Mouse (Mus musculus): ENCODE measurements around the gene Btbd3. TPM values are rescaled to one million over a fixed set of nuclear protein-coding genes. Genes with fewer than 3 reads are reported as not detected.

The Btbd3 gene
- polyA plus RNA-seq, 1 experiment, result 13.6 TPM

- H3K4me3 ChIP-seq (ENCODE audit: low read depth, low read length), result no peak overlapping the region
- H3K27me3 ChIP-seq (ENCODE audit: control insufficient read depth, insufficient read depth, low read length, poor library complexity, severe bottlenecking), result no peaks in the 10 kb centered on the region
- H3K9ac ChIP-seq (ENCODE audit: low read depth, poor library complexity, severe bottlenecking), result no peak overlapping the region
- H3K4me1 ChIP-seq (ENCODE audit: control insufficient read depth, insufficient read depth, low read length), result no peaks in the 10 kb centered on the region
- no peak overlapping the region for H3K27ac ChIP-seq (ENCODE audit: insufficient read depth, low read length)
- no peak for TF ChIP-seq POLR2A (IDR thresholded peaks at IDR 0.05; ENCODE audit: insufficient read depth, low read length)
- TF ChIP-seq CTCF (IDR thresholded peaks at IDR 0.05; ENCODE audit: low read depth, low read length), result no peak
- TF ChIP-seq EP300 (IDR thresholded peaks at IDR 0.05; ENCODE audit: insufficient read depth, low read depth, low read length), result no peak
- H3K9me3 ChIP-seq (replicated peaks; ENCODE audit: control insufficient read depth, insufficient read depth, low read length, poor library complexity, severe bottlenecking), result no peaks in the 10 kb centered on the region
- no peaks in the 10 kb centered on the region for H3K36me3 ChIP-seq (ENCODE audit: control insufficient read depth, insufficient read depth, low read length, poor library complexity, severe bottlenecking)
These were observed 156.2 kb downstream of the Btbd3 start for GRCm38 (mm10) chr2:138412537-138412936.

DNA sequence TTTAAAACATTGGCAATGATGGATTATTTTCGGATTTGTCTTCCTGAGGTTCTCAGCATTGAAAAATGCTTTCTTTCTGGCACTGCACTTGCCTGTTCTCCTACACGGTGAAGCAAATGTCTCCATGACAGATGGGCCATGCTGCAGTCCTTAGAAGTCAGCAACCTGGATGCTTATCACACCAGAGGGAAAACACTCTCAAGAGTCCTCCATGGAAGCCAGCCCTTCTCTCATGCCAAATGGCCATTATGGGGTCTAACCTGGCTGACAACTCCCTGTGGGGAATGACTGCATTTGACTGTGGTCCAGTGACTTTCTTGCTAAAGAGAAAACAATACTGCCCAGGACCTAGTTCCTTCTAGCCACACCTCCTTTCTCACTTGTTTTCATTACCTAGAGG, 166.0 kb downstream of the Btbd3 start:
- no peak overlapping the region for H3K9ac ChIP-seq (ENCODE audit: low read depth, poor library complexity, severe bottlenecking)
- no peak overlapping the region for H3K4me3 ChIP-seq (ENCODE audit: low read depth, low read length)
- TF ChIP-seq POLR2A (IDR thresholded peaks at IDR 0.05; ENCODE audit: insufficient read depth, low read length), result no peak
- TF ChIP-seq EP300 (IDR thresholded peaks at IDR 0.05; ENCODE audit: insufficient read depth, low read depth, low read length), result no peak
- no peak for TF ChIP-seq CTCF (IDR thresholded peaks at IDR 0.05; ENCODE audit: low read depth, low read length)

GRCm38 (mm10) chr2:138431991-138432390, 175.6 kb downstream of the Btbd3 start:
- TF ChIP-seq POLR2A (IDR thresholded peaks at IDR 0.05; ENCODE audit: insufficient read depth, low read length) (no peak), EP300 (IDR thresholded peaks at IDR 0.05; ENCODE audit: insufficient read depth, low read depth, low read length) (no peak), CTCF (IDR thresholded peaks at IDR 0.05; ENCODE audit: low read depth, low read length) (no peak)
- no peaks in the 10 kb centered on the region for H3K9me3 ChIP-seq (replicated peaks; ENCODE audit: control insufficient read depth, insufficient read depth, low read length, poor library complexity, severe bottlenecking)
- H3K27me3 ChIP-seq (ENCODE audit: control insufficient read depth, insufficient read depth, low read length, poor library complexity, severe bottlenecking), result no peaks in the 10 kb centered on the region
- H3K4me3 ChIP-seq (ENCODE audit: low read depth, low read length), result no peak overlapping the region
- no peak overlapping the region for H3K9ac ChIP-seq (ENCODE audit: low read depth, poor library complexity, severe bottlenecking)
- no peaks in the 10 kb centered on the region for H3K36me3 ChIP-seq (ENCODE audit: control insufficient read depth, insufficient read depth, low read length, poor library complexity, severe bottlenecking)
- no peak overlapping the region for H3K27ac ChIP-seq (ENCODE audit: insufficient read depth, low read length)
- H3K4me1 ChIP-seq (ENCODE audit: control insufficient read depth, insufficient read depth, low read length), result peaks cover 1% of the 10 kb centered on the region

More for the DNA sequence above, 166.0 kb downstream of the Btbd3 start:
- Histone ChIP-seq H3K27ac (ENCODE audit: insufficient read depth, low read length) (no peak overlapping the region), H3K27me3 (ENCODE audit: control insufficient read depth, insufficient read depth, low read length, poor library complexity, severe bottlenecking) (no peaks in the 10 kb centered on the region), H3K36me3 (ENCODE audit: control insufficient read depth, insufficient read depth, low read length, poor library complexity, severe bottlenecking) (no peaks in the 10 kb centered on the region), H3K4me1 (ENCODE audit: control insufficient read depth, insufficient read depth, low read length) (no peaks in the 10 kb centered on the region), H3K9me3 (replicated peaks; ENCODE audit: control insufficient read depth, insufficient read depth, low read length, poor library complexity, severe bottlenecking) (no peaks in the 10 kb centered on the region)

GRCm38 (mm10) chr2:138446466-138446865, 190.1 kb downstream of the Btbd3 start:
- TF ChIP-seq EP300 (IDR thresholded peaks at IDR 0.05; ENCODE audit: insufficient read depth, low read depth, low read length) (no peak), POLR2A (IDR thresholded peaks at IDR 0.05; ENCODE audit: insufficient read depth, low read length) (no peak), CTCF (IDR thresholded peaks at IDR 0.05; ENCODE audit: low read depth, low read length) (no peak)
- H3K4me3 ChIP-seq (ENCODE audit: low read depth, low read length), result no peak overlapping the region
- no peaks in the 10 kb centered on the region for H3K9me3 ChIP-seq (replicated peaks; ENCODE audit: control insufficient read depth, insufficient read depth, low read length, poor library complexity, severe bottlenecking)
- no peak overlapping the region for H3K27ac ChIP-seq (ENCODE audit: insufficient read depth, low read length)
- no peaks in the 10 kb centered on the region for H3K4me1 ChIP-seq (ENCODE audit: control insufficient read depth, insufficient read depth, low read length)
- no peak overlapping the region for H3K9ac ChIP-seq (ENCODE audit: low read depth, poor library complexity, severe bottlenecking)
- H3K27me3 ChIP-seq (ENCODE audit: control insufficient read depth, insufficient read depth, low read length, poor library complexity, severe bottlenecking), result no peaks in the 10 kb centered on the region
- no peaks in the 10 kb centered on the region for H3K36me3 ChIP-seq (ENCODE audit: control insufficient read depth, insufficient read depth, low read length, poor library complexity, severe bottlenecking)

GRCm38 (mm10) chr2:138446943-138447342, 190.6 kb downstream of the Btbd3 start:
- no peak overlapping the region for H3K4me3 ChIP-seq (ENCODE audit: low read depth, low read length)
- H3K27me3 ChIP-seq (ENCODE audit: control insufficient read depth, insufficient read depth, low read length, poor library complexity, severe bottlenecking), result no peaks in the 10 kb centered on the region
- no peak overlapping the region for H3K27ac ChIP-seq (ENCODE audit: insufficient read depth, low read length)
- H3K9ac ChIP-seq (ENCODE audit: low read depth, poor library complexity, severe bottlenecking), result no peak overlapping the region
- no peaks in the 10 kb centered on the region for H3K9me3 ChIP-seq (replicated peaks; ENCODE audit: control insufficient read depth, insufficient read depth, low read length, poor library complexity, severe bottlenecking)
- TF ChIP-seq POLR2A (IDR thresholded peaks at IDR 0.05; ENCODE audit: insufficient read depth, low read length) (no peak), EP300 (IDR thresholded peaks at IDR 0.05; ENCODE audit: insufficient read depth, low read depth, low read length) (no peak), CTCF (IDR thresholded peaks at IDR 0.05; ENCODE audit: low read depth, low read length) (no peak)
- H3K36me3 ChIP-seq (ENCODE audit: control insufficient read depth, insufficient read depth, low read length, poor library complexity, severe bottlenecking), result no peaks in the 10 kb centered on the region
- H3K4me1 ChIP-seq (ENCODE audit: control insufficient read depth, insufficient read depth, low read length), result no peaks in the 10 kb centered on the region

GRCm38 (mm10) chr2:138447681-138448080, 191.3 kb downstream of the Btbd3 start:
- Histone ChIP-seq H3K4me1 (ENCODE audit: control insufficient read depth, insufficient read depth, low read length) (no peaks in the 10 kb centered on the region), H3K27me3 (ENCODE audit: control insufficient read depth, insufficient read depth, low read length, poor library complexity, severe bottlenecking) (no peaks in the 10 kb centered on the region), H3K9me3 (replicated peaks; ENCODE audit: control insufficient read depth, insufficient read depth, low read length, poor library complexity, severe bottlenecking) (no peaks in the 10 kb centered on the region), H3K4me3 (ENCODE audit: low read depth, low read length) (no peak overlapping the region), H3K27ac (ENCODE audit: insufficient read depth, low read length) (no peak overlapping the region), H3K9ac (ENCODE audit: low read depth, poor library complexity, severe bottlenecking) (no peak overlapping the region), H3K36me3 (ENCODE audit: control insufficient read depth, insufficient read depth, low read length, poor library complexity, severe bottlenecking) (no peaks in the 10 kb centered on the region)
- TF ChIP-seq EP300 (IDR thresholded peaks at IDR 0.05; ENCODE audit: insufficient read depth, low read depth, low read length) (no peak), POLR2A (IDR thresholded peaks at IDR 0.05; ENCODE audit: insufficient read depth, low read length) (no peak), CTCF (IDR thresholded peaks at IDR 0.05; ENCODE audit: low read depth, low read length) (no peak)
